In genomic region chr10:90947608-90948373, GRCm38 (mm10) we compare ENCODE assay signal across 13 mouse cellular contexts.
"Had no signal": no experiment of that assay in that cellular context is flagged by ENCODE, and none has a peak within 500 bp of the region (broad histone marks: within the 10 kb centered on the region; RNA-seq: fewer than 3 reads in every experiment).

No protein-coding gene starts in this region.

- ATAC-seq: intestine, embryonic 15.5 days; lung, postnatal 0 days; midbrain, embryonic 16.5 days had no signal

- DNase-seq: kidney, adult 18-20 months; kidney, postnatal 10 days; kidney, postnatal 4 days; lung, adult 2 months; lung, postnatal 4 days; thymus, adult 2 months; thymus, postnatal 25 days had no signal

- H3K4me3 ChIP-seq: intestine, embryonic 15.5 days; liver, embryonic 15.5 days; midbrain, embryonic 10.5 days; stomach, embryonic 15.5 days had no signal

- H3K27ac ChIP-seq: intestine, embryonic 15.5 days; liver, embryonic 15.5 days; midbrain, embryonic 10.5 days; stomach, embryonic 15.5 days had no signal
